Mouse (Mus musculus) cerebellum, adult 11 months (tissue): ENCODE data around the gene Irf2.

Source experiments
- DNase-seq: peaks from one replicate; pipeline ENCODE4 v3.0.0; 2022

The Irf2 gene

GRCm38 (mm10) chr8:46732381-46732915 lies 7.1 kb upstream of the Irf2 start:
- DNase-seq = no peak

GRCm38 (mm10) chr8:46733603-46734002 lies 5.9 kb upstream of the Irf2 start:
- no peak for DNase-seq

GRCm38 (mm10) chr8:46735505-46735904 lies 4.0 kb upstream of the Irf2 start:
- DNase-seq = no peak

GRCm38 (mm10) chr8:46736260-46736659 lies 3.3 kb upstream of the Irf2 start:
- no peak for DNase-seq

- DNase-seq = no peak
Observed at GRCm38 (mm10) chr8:46737421-46737820, 2.1 kb upstream of the Irf2 start.

- peak; percentile 10 for DNase-seq
Observed at GRCm38 (mm10) chr8:46737907-46738306, 1.6 kb upstream of the Irf2 start.

GRCm38 (mm10) chr8:46738601-46739000 lies 931 bp upstream of the Irf2 start:
- no peak for DNase-seq

- peak; percentile 15 for DNase-seq
Observed at GRCm38 (mm10) chr8:46739956-46740512, 502 bp downstream of the Irf2 start.

GRCm38 (mm10) chr8:46740513-46741280 lies 1.2 kb downstream of the Irf2 start:
- DNase-seq = peak; percentile 57

- DNase-seq = no peak
Observed at GRCm38 (mm10) chr8:46741281-46741791, 1.8 kb downstream of the Irf2 start.

GRCm38 (mm10) chr8:46741991-46742690 lies 2.6 kb downstream of the Irf2 start:
- DNase-seq = no peak

GRCm38 (mm10) chr8:46742691-46743082 lies 3.2 kb downstream of the Irf2 start:
- no peak for DNase-seq

GRCm38 (mm10) chr8:46745464-46745863 lies 5.9 kb downstream of the Irf2 start:
- DNase-seq = no peak

GRCm38 (mm10) chr8:46747311-46747980 lies 7.9 kb downstream of the Irf2 start:
- DNase-seq = no peak

- peak; percentile 30 for DNase-seq
Observed at GRCm38 (mm10) chr8:46750000-46750399, 10.5 kb downstream of the Irf2 start.

GRCm38 (mm10) chr8:46750566-46750965 lies 11.0 kb downstream of the Irf2 start:
- no peak for DNase-seq

GRCm38 (mm10) chr8:46751151-46751550 lies 11.6 kb downstream of the Irf2 start:
- DNase-seq = no peak

GRCm38 (mm10) chr8:46752986-46753385 lies 13.5 kb downstream of the Irf2 start:
- no peak for DNase-seq

- no peak for DNase-seq
Observed at GRCm38 (mm10) chr8:46754355-46754754, 14.8 kb downstream of the Irf2 start.

GRCm38 (mm10) chr8:46755731-46756333 lies 16.3 kb downstream of the Irf2 start:
- no peak for DNase-seq

- DNase-seq = no peak
Observed at GRCm38 (mm10) chr8:46757613-46758012, 18.1 kb downstream of the Irf2 start.

GRCm38 (mm10) chr8:46758131-46758530 lies 18.6 kb downstream of the Irf2 start:
- DNase-seq = no peak

GRCm38 (mm10) chr8:46758676-46759075 lies 19.1 kb downstream of the Irf2 start:
- no peak for DNase-seq
